Mouse (Mus musculus): ENCODE measurements around the gene Tmem138.

- TF ChIP-seq CTCF (IDR thresholded peaks at IDR 0.05; ENCODE audit: low read depth, low read length) (no peak), POLR2A (IDR thresholded peaks at IDR 0.05; ENCODE audit: borderline replicate concordance, low read depth, low read length) (no peak)
These were observed 3.6 kb upstream of the Tmem138 start for GRCm38 (mm10) chr19:10580761-10581160.

Measured in bone marrow macrophage, adult 2 months (primary cell).